Mouse (Mus musculus) gastrocnemius, postnatal 14 days (tissue): ENCODE measurements at regions not wholly inside any gene's neighbourhood (a gene's known extent, or its start where the extent isn't known, plus 50 kb on each side); places are given as distances from the start of the nearest gene placed in this dataset.
"Not testable (repeated sequence)": the region's sequence is repeated elsewhere in the genome, so short reads cannot be mapped to it uniquely, and the experiment has no call there.

ENCODE experiments used
- DNase-seq: peaks from one replicate; pipeline ENCODE4 v3.0.0; 2021; ENCODE audit warnings: mixed read lengths
- intact Hi-C: fragments of 180-260 bp; cut with DNase I; formaldehyde crosslinking; loops from one replicate; pipeline ENCODE4 v1.15.1; 2025; ENCODE audit warnings: low total_unique reads

- no peak for DNase-seq
- intact Hi-C loops = no loop called here
Measured at GRCm38 (mm10) chr8:89501756-89502155, 457.8 kb upstream of the Sall1 start.

- intact Hi-C loops = no loop called here
- DNase-seq = no peak
Measured at GRCm38 (mm10) chr8:89499831-89500230, 455.9 kb upstream of the Sall1 start.

DNA sequence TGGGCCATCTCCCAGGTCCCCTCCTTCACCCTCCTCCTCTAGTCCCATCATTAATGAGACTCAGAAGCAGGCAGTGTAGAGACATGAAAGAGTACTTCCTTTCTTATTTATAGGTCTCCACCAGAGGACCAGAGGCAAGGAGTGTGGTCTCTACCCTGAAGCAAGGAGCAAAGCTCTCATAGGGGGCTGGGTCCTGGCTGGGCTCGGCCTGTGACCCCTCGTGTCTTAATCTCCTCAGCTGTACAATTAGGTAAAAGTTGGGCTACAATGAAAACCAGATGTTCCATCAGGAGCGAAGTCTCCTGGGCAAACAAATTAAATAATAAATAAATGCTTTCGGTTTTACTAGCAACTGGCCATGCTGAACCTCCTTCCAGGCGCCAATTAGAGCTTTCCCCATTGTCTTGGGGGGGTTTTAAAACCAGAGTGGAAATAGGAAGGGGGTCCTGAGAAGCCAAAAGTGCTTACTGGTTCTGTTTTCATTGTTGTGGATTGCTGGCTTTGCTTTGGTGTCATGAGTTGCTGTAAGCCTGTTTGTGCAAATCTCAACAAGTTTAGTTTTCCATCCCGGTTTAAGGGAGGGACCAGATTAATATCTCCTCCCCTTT is 454.2 kb upstream of the Sall1 start:
- DNase-seq = no peak
- intact Hi-C loops = no loop called here

DNA sequence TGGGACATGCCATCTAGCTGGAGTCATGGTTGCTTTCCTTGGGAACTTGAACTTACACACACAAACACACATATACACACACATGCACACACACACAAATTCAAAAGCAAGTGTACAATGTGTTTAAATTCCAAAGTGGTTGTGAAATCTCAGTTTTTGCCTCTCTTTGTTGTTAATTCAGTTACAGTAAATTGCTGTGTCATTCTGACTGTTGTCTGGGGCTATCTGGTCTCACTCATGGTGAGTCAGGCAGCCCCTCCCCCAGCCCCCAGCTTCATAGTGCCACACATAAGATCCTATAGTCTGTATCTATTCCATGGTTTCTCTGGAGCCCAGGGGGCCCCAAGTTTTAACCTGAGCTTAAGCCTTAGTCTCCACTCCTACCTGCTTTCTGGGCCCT is 448.4 kb upstream of the Sall1 start:
- no peak for DNase-seq
- intact Hi-C loops = no loop called here

DNA sequence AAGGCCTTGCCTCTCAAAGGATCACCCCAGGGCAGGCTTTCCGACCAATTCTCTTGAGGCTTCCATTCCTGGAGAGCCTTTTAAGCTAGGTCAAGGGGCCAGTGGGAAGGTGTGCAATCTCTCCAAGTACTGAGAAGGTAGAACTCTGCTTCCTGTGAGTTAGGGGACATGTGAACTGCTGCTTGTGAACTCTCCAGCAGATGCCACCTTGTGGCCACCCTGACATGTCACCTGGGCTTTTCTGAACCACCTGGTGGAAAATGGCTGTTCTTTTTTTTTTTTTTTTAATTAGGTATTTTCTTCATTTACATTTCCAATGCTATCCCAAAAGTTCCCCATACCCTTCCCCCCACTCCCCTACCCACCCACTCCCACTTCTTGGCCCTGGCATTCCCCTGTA is 438.5 kb upstream of the Sall1 start:
- DNase-seq, intact Hi-C loops: not testable (repeated sequence)

- intact Hi-C loops = no loop called here
- DNase-seq = no peak
Measured at GRCm38 (mm10) chr8:89476930-89477329, 433.0 kb upstream of the Sall1 start.

- no peak for DNase-seq
- intact Hi-C loops = no loop called here
Measured at GRCm38 (mm10) chr8:89471116-89471515, 427.2 kb upstream of the Sall1 start.

DNA sequence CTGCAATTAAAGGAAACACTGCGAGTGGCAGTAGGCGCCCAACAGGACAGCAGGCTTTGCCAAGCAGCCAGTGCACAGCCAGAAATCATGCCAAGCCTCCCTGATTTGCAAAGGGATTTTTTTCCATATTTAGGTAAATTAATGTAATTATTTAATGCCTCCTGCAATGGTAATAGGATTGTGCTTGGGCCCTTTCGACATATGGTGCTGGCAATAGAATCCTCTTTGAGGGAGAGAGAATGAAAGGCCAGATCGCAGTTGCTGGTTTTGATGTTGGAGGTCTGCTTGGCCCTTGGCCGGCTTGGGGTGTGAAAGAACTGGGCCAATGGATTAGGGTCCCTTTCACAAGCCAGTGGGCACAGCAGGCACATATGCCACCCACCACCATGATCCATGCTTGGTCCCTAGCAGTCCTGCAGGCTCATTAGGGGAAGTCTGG is 424.8 kb upstream of the Sall1 start:
- intact Hi-C loops = no loop called here
- DNase-seq = no peak

DNA sequence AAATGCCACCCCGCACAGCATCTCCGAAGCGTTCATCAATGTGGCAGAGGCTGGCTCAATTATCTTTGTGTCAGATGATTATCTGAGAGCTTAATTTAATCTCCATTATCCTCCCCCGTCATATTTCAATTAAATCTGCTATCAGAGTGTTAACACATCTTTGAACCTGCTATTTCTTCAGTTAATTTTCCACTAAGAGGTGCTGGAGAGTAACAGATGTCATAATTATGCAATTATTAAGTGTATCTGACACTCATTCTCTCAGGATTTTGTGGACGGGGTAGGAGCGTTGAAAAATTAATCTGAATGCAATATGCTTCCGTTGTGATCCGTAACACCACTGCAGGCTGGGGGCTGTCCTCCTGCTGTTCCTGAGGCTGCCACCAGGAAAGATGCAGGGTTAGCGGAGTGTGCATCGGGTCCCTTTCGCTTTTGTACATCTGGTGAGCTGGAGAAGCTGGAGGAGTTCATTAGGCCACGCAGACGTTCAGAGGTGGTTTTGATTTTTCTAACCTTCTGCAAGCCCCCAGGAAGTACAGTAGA is 421.3 kb upstream of the Sall1 start:
- intact Hi-C loops = no loop called here
- DNase-seq = no peak

DNA sequence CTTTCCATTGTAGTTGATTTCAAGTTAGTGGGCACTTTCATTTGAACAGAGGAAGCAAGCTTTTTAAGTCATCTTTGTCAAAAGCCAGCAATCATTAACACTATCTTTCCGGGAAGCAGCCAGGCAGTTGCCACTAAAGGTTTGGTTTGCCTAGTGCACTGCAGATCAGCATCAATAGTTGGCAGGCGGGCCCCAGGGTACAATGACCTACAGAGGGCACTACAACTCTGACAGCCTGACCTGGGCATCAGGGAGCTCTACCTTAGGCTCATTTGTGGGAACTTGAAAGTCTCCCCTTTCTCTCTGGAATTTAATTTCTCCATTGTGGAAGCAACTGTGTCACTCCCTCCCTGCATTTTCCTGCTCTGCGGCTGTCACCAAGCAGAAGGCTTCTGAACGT is 412.6 kb upstream of the Sall1 start:
- intact Hi-C loops = no loop called here
- DNase-seq = no peak

GRCm38 (mm10) chr8:89455731-89456130 is 411.8 kb upstream of the Sall1 start:
- no peak for DNase-seq
- intact Hi-C loops = no loop called here

DNA sequence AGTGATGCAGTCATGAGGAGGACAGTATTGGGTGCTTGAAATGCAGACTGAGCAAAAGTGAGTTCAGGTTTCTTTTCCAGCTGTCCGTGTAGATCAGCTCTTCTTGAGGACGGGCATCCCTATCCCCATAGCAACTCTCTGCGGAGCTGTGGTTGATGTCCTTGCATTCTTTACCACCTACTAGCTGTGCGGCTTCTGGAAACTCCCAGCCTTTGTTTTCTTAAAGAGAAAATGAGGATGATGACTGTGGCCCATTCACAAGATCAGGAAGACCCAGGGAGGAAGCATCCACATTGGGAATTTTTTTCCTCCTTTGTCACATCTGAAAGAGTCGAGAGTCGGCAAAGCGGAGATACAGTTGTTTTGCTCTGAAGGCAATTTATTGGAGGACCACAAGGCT is 410.2 kb upstream of the Sall1 start:
- intact Hi-C loops = no loop called here
- no peak for DNase-seq

DNA sequence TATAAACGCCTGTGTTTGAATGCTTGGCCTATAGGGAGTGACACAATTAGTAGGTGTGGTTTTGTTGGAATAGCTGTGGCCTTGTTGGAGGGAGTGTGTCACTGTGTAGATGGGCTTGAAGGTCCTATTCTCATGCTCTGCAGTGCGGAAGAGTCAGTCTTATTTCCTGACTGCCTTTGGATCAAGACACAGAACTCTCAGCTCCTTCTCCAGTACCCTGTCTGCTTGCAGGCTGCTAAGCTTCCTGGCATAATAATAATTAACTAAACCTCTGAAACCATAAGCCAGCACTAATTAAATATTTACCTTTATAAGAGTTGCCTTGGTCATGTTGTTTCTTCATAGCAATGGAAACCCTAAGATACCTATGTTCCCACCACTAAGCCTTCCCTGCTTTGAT is 409.8 kb upstream of the Sall1 start:
- no peak for DNase-seq
- intact Hi-C loops = no loop called here

DNA sequence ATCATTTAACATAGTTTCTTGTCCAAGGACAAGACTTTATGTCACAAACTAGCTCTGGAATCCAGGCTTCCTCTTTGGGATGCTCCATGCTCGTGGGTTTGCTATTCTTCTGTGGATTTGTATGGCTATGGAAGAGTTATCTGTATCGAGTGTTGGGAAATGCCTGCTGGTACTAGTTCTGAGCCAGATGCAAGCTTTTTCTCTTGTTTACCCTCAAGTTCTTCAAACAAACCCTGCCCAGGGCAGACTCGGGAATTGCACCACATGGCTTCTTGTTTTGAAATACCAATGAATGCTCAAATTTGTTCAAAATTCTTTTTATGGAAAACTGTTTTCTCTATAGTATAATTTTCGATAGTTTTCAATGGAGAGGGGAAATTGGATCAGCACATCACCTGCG is 400.5 kb upstream of the Sall1 start:
- intact Hi-C loops = no loop called here
- DNase-seq = no peak

DNA sequence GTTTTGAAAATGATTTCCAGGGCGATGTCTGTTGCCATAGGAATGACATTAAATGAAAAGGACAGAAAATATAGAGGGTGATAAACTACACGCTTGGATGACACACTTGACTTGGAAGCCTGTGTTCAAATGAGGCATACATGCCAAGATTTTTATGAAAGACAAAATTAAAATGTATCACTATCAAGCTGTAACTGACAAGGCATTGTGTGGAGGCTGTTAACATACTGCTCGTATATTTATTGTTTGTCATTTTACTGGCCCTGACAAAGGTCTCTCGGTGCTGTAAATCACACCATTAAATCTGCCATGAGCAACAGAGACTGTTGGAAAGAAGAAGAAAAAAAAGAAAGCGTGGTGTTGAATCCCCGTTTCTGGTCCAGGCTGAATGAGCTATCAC is 395.3 kb upstream of the Sall1 start:
- intact Hi-C loops = no loop called here
- no peak for DNase-seq

DNA sequence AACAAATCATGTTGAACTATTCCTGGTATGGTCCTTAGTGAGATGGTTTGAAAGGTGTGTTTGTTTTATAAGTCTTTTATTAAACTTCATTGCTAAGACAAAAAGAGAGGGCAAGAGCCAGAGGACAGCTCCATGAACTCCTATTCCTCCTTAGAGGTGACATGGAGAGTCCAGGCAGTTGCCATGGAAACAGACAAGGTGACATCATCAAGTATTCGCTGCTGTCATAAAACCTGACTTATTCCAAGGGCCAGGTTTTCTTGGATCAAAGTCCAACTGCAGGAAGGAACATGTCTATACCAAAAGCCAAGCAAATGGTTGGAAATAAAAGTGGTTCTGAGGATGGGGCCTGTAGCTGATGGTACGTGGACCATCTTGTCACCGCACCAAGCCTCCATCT is 383.0 kb upstream of the Sall1 start:
- no peak for DNase-seq
- intact Hi-C loops = no loop called here

GRCm38 (mm10) chr8:89415287-89415686 is 371.3 kb upstream of the Sall1 start:
- intact Hi-C loops = no loop called here
- DNase-seq = no peak

- DNase-seq = peak; percentile 19
- intact Hi-C loops = no loop called here
Measured at GRCm38 (mm10) chr8:89412500-89412899, 368.5 kb upstream of the Sall1 start.

- no peak for DNase-seq
- intact Hi-C loops = no loop called here
Measured at GRCm38 (mm10) chr8:89412046-89412445, 368.1 kb upstream of the Sall1 start.

DNA sequence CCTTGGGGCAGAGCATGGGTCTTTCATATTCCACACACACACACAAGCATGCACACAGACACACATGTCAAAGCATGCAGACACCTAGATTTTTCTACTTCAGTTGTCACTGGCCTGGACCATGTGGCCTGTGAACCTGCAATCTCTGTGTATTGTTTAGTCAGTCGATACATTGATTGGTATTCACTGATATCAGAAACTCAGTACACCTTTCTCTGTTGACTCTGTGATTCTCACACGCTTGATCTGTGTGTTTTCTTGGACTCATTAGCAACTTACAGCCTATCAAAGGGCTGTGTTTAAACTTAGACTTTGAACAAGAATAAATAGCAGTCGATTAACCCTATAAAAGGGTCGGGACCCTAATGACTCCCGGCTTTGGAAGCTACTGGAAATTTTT is 362.7 kb upstream of the Sall1 start:
- intact Hi-C loops = no loop called here
- DNase-seq = no peak

DNA sequence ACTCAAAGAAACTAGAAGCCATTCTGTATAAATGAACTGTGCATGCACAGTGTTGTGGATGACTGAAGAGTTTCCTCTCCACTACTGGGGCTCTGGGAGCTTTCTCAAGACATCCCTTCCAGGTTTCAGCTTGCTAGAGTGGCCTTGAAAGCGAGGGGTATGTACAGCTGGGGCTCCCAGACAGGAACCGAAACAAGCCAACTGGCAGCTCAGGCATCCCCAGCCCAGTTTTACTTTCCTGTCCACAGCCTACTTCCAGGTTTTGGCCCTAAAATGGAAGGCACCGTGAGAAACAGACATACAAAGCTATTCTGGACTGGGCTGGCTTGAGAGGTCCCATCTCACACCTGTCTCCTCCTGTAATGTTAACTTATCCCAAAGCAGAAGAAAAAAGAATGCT is 360.3 kb upstream of the Sall1 start:
- intact Hi-C loops = no loop called here

GRCm38 (mm10) chr8:89396673-89397072 is 352.7 kb upstream of the Sall1 start:
- intact Hi-C loops = no loop called here
- DNase-seq = no peak

More for the DNA sequence above, 360.3 kb upstream of the Sall1 start:
- DNase-seq = no peak
